Mouse (Mus musculus) macrophage (primary cell): ENCODE measurements around the gene Tmem251. TPM values are rescaled to one million over a fixed set of nuclear protein-coding genes. Genes with fewer than 3 reads are reported as not detected.

Experiments used
- H3K27ac ChIP-seq: fragments of 350-480 bp; formaldehyde crosslinking; 2 replicates; pipeline ENCODE4 v1.9.0; 2021
- H3K36me3 ChIP-seq: fragments of 350-480 bp; formaldehyde crosslinking; 2 replicates; pipeline ENCODE4 v1.9.0; 2021; ENCODE audit errors: inconsistent target
- H3K4me3 ChIP-seq: fragments of 350-480 bp; formaldehyde crosslinking; 2 replicates; pipeline ENCODE4 v1.9.0; 2021; ENCODE audit errors: inconsistent target
- H3K79me2 ChIP-seq: fragments of 350-480 bp; formaldehyde crosslinking; 2 replicates; pipeline ENCODE4 v1.9.0; 2021; ENCODE audit errors: inconsistent target
- WGBS: methylation state at CpG from one replicate; pipeline ENCODE4 v1.1.7; 2026; ENCODE audit warnings: inconsistent platforms; ENCODE audit not compliant: missing documents; 5-methylcytosine and 5-hydroxymethylcytosine counted together
- polyA plus RNA-seq: library from polyadenylated mRNA; stranded (reverse); fragments of 250-400 nt; gene quantifications from 3 replicates; pipeline ENCODE4 v1.2.4, GENCODE M21; 2018; ENCODE audit warnings: inconsistent platforms

Gene Tmem251
- polyA plus RNA-seq, 1 experiment from 2014 or later, result 13.5 TPM

DNA sequence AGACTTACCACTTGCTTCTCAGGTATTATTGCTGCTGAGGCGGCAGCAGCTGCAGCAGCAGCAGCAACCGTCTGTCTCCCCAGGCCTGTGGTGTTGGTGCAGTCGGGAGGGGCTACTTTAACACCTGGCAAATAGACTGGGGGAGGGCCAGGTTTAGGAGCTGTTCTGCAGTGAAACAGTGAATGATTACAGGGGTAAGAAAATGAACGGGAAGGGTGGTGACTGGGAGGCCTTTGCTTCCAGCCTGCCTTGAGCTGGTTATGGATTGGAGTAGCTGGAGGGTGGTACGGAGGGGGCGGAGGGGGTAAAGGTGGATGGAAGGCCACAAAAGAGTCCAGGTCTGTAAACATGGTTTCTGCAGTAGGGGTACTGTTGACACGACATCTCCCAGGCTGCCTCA, 44.4 kb downstream of the Tmem251 start:
- 95% methylated on average over 7 of the region's 7 CpGs for WGBS
- peaks cover 73% of the 10 kb centered on the region for H3K36me3 ChIP-seq
- no peaks in the 10 kb centered on the region for H3K79me2 ChIP-seq
- H3K4me3 ChIP-seq, result no peak overlapping the region
- no peak overlapping the region for H3K27ac ChIP-seq

Other genes with a start within 250 kb of the Tmem251 start
- gene Chga, start 188.8 kb upstream of the Tmem251 start, polyA plus RNA-seq, result not detected in 3 replicates
- 10.4 to 13.5 TPM (median 12.1 TPM) in 3 replicates for gene Itpk1, start 38.8 kb upstream of the Tmem251 start, polyA plus RNA-seq
- 4.7 to 7.2 TPM (median 6.1 TPM) in 3 replicates for gene Moap1, start 101 bp upstream of the Tmem251 start, polyA plus RNA-seq
- gene Gm28051, start 14.0 kb downstream of the Tmem251 start, polyA plus RNA-seq, result not detected in 3 replicates
- gene Gon7, start 14.0 kb downstream of the Tmem251 start, polyA plus RNA-seq, result 5.2 to 11.5 TPM (median 9.4 TPM) in 3 replicates
- gene Ubr7, start 14.2 kb downstream of the Tmem251 start, polyA plus RNA-seq, result 11.5 to 23.4 TPM (median 20.9 TPM) in 3 replicates
- 4.1 to 7.2 TPM (median 4.5 TPM) in 3 replicates for gene Gm20604, start 14.9 kb downstream of the Tmem251 start, polyA plus RNA-seq
- 8.2 to 12.0 TPM (median 9.3 TPM) in 3 replicates for gene Btbd7, start 134.7 kb downstream of the Tmem251 start, polyA plus RNA-seq
- not detected in 3 replicates for gene Cox8c, start 155.6 kb downstream of the Tmem251 start, polyA plus RNA-seq
- gene Unc79, start 205.1 kb downstream of the Tmem251 start, polyA plus RNA-seq, result 0.01 TPM in 1 of 3 replicates, not detected in the others